Mouse (Mus musculus) T-helper 1 cell (primary cell): ENCODE measurements at regions not wholly inside any gene's neighbourhood (a gene's known extent, or its start where the extent isn't known, plus 50 kb on each side); places are given as distances from the start of the nearest gene placed in this dataset.

ENCODE experiments used
- in situ Hi-C: fragments of 300-600 bp; cut with MboI, MseI; formaldehyde crosslinking; loops from one replicate; pipeline ENCODE4 v1.15.1; 2025; ENCODE audit warnings: high pct_unique_total_duplicates

DNA sequence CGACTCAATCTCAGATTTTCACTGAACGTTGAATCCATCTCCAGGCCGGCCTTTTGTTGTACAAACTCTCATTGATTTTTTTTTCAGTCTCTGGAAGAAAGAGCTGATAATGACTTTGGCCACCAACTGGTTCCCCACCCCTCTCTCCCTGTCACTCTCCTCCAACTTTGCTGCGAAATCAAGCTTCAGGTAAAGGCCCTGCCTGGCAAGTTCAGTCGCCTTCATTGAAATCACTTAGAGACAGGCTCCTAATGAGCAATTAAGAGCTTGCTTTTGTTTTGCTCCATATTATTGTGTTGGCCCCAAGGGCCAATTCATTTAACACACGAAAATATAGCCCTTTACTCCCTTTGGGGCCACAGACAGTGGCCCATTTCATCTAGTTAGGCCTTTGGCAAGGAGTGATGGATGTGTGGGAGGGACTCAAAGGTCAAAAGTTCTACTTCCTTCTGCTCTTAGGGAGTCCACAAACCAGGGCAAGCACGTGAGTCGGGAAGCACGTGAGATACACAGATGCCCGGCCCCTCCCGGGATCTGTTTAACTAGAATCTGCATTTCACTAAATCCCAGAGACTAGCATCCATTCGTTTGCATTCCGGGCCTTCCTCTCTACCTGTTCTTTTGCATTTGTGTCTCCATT lies 120.0 kb downstream of the Dact1 start:
- in situ Hi-C loops = loop anchor here (25.0 kb wide), 1 partner anchor 1392 kb away; no protein-coding TSS in a partner anchor

DNA sequence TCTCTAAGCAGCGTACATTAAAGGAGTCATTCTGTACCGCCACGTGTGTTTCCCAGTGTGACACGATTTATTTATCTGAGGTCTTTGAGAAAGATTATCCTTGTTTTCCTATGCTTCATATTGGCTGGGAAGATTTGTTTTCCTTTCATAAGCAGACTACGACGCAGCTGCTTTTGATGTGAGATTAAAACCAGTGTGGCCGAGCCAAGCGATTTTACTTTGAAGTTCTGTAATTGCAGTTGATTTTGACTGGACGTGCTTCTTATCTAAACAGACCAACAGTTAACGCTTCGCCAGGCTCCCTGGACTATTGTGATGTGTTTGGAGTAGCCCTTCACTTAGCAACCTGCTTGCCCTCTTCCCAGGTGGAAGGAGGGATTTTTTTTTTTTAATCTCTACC lies 120.6 kb downstream of the Dact1 start:
- in situ Hi-C loops = loop anchor here (25.0 kb wide), 1 partner anchor 1393 kb away; no protein-coding TSS in a partner anchor

- in situ Hi-C loops = loop anchor here (25.0 kb wide), 1 partner anchor 1394 kb away; no protein-coding TSS in a partner anchor
Measured at GRCm38 (mm10) chr12:71431116-71431515, 121.4 kb downstream of the Dact1 start.

- in situ Hi-C loops = loop anchor here (25.0 kb wide), 1 partner anchor 1396 kb away; no protein-coding TSS in a partner anchor
Measured at GRCm38 (mm10) chr12:71433549-71434200, 124.0 kb downstream of the Dact1 start.

- in situ Hi-C loops = loop anchor here (25.0 kb wide), 1 partner anchor 1401 kb away; no protein-coding TSS in a partner anchor
Measured at GRCm38 (mm10) chr12:71438254-71438653, 128.6 kb downstream of the Dact1 start.

DNA sequence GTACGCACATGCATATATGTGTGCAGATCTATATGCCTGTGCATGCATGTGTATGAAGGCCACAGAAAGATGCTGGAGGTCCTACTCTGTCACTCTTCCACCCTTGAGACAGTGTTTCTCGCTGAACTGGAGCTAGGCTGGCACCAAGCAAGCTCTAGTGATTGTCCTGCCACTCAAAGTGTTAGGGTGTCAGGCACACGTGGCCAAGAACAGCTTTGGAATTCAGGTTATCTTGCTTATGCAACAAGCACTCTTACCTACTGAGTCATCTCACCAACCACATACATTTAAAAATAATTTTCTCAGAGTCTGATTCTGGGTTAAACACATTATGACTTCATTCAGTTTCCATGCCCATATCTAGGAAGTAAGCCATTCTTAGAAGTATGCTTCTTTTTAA lies 131.2 kb downstream of the Dact1 start:
- in situ Hi-C loops = loop anchor here (25.0 kb wide), 1 partner anchor 1404 kb away; no protein-coding TSS in a partner anchor

GRCm38 (mm10) chr12:71441272-71441671 lies 131.6 kb downstream of the Dact1 start:
- in situ Hi-C loops = loop anchor here (25.0 kb wide), 1 partner anchor 1404 kb away; no protein-coding TSS in a partner anchor

DNA sequence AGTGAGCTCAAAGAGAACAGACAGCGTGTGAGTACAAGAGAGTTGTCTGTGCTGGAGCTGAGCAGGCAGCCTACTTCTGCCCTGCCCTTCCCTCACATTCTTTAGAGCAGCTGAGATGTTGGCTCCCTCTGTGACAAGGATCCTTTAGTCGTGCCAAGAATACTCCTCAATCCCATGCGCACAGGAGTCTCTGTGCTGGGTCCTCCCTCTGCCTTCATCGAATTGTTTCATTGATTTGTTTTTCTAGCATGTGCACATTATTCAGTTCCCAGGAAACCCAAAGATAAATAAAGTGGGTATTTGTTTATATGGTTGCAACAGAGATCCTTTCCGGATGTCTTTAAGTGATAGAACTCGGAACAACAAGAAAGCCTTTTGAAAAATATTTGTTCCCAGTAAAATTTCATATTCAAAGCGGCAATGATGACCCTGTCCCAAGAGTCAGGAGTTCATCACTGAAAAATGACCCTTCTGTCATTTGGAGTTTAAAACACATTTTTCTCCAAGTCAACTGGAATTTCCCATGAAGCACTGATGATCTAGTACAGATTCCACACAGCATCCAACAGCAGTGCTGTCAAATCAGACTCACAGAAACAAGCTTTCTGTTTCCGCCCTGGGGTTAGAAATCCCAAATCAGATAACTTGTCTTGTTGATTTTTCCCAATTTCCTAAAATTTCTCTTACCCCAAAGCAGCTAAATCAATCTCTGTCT lies 136.7 kb downstream of the Dact1 start:
- in situ Hi-C loops = loop anchor here (25.0 kb wide), 1 partner anchor 1409 kb away; no protein-coding TSS in a partner anchor

GRCm38 (mm10) chr12:71446892-71447268 lies 137.2 kb downstream of the Dact1 start:
- in situ Hi-C loops = loop anchor here (25.0 kb wide), 1 partner anchor 1410 kb away; no protein-coding TSS in a partner anchor

DNA sequence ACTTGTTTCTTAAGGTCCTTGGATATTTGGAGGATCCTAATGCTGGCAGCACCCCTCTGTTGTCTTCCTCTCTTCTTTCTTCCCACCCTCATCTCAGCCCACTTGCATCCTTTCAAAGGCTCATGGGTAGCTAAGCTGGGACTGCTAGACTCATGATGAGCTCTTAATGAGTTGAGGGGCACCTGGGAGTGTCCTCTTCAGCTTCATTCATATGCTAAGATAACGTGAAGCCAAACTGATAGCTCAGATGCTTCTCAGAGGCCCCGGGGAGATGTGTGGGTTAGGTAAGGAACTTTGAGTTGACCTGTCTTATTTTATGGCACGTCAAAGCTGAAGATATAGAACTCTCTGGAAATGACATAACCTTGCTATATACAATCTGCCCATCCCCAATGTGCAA lies 139.3 kb downstream of the Dact1 start:
- in situ Hi-C loops = loop anchor here (25.0 kb wide), 1 partner anchor 1412 kb away; no protein-coding TSS in a partner anchor

- in situ Hi-C loops = no loop called here
Measured at GRCm38 (mm10) chr12:71450128-71450527, 140.4 kb downstream of the Dact1 start.

DNA sequence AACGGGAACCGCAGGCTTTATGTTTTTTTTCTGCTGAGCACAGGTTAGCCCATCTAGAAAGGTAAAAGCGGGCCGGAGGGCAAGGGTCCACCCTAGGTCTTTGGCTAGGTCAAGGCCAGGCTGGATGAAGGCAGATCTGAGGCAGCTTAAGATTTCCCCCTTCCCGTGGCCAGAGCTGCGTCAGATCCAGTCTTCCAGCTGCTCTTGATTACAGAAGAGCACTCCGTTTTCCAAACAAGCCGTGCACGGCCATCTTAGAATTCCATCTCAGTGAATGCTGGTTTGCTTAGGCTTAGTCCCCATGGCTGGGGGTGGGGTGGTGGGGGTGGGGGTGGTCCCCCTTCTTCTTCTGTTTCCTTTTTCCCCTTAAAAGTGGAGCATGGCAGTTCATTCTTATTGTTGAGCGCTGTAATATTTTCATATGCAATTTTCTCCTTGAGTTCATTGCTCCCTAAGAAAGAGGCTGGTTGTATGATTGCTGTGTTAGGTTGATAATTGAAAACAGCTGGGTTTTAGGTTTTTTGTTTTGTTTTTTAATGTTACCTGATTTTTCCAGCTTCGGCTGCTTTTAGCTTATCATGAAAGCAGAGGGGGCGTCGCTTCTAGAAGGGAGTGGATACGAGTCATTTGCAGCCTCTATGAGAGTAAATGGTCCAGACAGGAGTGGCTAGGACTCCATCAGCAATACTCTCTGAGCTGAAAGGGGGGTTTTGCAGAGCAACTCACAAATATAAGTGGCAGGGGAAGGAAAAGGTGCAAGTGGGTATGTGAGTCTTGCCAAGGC lies 141.2 kb downstream of the Dact1 start:
- in situ Hi-C loops = no loop called here

DNA sequence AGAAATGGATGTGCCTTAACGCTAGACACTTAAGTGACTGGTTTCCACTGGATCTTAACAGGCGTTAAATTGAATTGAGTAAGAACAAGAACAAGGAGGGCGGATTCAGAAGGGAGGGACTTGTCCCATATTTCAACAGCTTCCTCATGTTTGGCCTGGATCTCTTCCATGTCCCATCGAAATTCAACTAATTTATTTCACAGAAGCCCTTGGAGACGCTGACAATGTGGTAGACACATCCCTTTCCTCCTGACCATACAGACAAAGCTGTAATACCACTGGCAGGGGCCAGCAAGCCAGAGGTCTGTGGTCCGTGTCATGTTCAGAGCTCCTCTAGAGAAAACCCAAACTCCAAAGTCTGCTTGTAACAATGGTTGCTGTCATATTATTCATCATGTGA lies 147.2 kb downstream of the Dact1 start:
- in situ Hi-C loops = no loop called here

GRCm38 (mm10) chr12:71458559-71459176 lies 149.0 kb downstream of the Dact1 start:
- in situ Hi-C loops = no loop called here

DNA sequence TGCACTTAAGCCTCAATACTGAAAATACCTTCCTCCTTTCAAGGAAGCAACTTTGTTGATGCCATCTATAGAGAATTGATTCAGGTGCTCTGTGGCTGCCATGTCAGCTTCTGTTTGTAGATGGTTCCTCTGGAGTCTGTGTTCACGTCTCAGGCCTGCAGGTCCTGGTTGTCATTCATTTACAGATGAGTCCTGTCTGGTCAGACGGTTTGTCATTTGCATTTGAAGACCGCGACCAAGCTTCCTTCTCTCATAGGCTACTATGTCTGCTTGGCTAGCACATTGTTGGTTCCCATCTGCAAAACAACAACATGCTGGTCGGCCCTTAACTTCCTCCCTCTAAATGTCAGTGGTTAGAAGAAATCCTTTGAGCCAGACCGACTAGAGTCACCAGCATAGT lies 151.0 kb downstream of the Dact1 start:
- in situ Hi-C loops = no loop called here

GRCm38 (mm10) chr12:71467820-71468219 lies 158.1 kb downstream of the Dact1 start:
- in situ Hi-C loops = no loop called here

GRCm38 (mm10) chr12:71468324-71468723 lies 158.6 kb downstream of the Dact1 start:
- in situ Hi-C loops = no loop called here

DNA sequence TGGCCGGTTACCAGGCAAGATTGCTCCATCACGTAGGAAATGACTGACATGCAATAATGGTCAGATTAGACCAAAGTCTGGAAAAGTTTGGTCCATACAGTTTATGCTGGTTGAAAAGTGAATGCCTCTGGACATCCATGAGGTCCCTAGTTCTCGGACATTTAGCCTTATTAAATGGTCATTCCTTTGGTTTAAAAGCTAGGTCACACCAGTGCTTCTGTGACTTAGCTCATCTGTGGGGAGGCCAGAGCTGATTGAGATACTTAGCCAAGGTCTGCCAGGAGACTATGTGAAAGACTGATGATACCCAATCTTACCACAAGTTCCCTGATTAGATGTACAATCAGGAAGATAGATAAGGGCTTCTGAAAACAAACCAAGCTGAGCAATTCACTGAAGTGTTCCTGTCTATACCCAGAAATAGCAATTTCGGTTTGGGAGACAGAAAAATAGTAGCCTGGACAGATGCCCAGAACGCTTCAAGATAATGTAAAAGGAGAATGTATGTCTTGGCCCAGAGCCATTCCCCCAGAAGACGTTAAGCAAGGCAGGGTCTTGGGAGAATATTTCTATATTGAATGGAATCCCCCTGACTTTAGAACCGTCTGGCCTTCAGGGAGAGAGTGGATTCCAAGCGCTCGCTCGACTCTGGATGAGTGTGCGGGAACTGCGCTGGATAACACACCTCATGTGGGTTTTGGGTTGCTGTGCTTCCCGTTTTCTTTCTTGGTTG lies 161.5 kb downstream of the Dact1 start:
- in situ Hi-C loops = no loop called here

DNA sequence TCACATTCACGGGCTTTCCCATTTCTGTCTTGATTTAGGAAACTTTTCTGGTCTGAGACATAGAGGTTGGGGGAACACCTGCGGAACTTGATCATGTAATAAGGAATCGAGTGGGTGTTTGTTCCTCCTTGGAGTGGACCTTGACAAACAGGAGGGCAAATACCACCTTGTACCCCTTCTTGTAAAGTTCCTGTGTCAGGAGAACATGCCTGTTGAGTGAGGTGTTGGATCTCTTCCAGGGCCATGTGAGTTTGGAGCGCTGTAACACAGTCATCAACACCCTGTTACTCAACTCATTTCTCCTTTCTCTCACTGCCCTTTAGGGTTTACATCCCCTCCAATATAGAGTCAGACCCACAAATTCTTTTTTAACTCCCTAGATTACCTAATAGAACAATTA lies 162.0 kb downstream of the Dact1 start:
- in situ Hi-C loops = no loop called here

DNA sequence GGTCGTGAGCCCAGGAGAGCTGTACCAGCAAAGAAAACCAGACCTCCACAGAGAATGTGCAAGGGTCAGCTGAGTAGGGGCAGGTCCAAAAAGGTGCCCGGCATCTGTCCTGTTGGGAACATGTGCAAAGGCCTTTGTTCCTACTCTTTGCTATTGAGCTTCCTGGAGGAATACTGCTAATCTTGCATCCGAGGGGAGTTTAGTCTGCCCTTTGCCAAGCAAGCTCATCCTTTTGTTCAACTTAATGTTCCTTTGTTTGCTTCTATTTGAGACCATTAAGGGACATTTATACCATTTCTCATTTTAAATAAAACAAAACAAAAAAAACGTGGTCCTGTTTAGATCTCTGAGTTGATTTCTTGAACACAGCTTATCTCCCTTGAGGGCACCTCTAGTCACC lies 166.6 kb downstream of the Dact1 start:
- in situ Hi-C loops = no loop called here
